Mouse (Mus musculus): ENCODE measurements around the gene Gucd1. TPM values are rescaled to one million over a fixed set of nuclear protein-coding genes. Genes with fewer than 3 reads are reported as not detected.
"Not testable (repeated sequence)": the region's sequence is repeated elsewhere in the genome, so short reads cannot be mapped to it uniquely, and the experiment has no call there.

The Gucd1 gene
- polyA plus RNA-seq, 1 experiment from 2014 or later = 31.7 TPM

GRCm38 (mm10) chr10:75482919-75483483 lies 34.8 kb downstream of the Gucd1 start:
- ATAC-seq (ENCODE audit: insufficient number of reproducible peaks, insufficient read depth, low FRiP score, low TSS enrichment) = no peak

DNA sequence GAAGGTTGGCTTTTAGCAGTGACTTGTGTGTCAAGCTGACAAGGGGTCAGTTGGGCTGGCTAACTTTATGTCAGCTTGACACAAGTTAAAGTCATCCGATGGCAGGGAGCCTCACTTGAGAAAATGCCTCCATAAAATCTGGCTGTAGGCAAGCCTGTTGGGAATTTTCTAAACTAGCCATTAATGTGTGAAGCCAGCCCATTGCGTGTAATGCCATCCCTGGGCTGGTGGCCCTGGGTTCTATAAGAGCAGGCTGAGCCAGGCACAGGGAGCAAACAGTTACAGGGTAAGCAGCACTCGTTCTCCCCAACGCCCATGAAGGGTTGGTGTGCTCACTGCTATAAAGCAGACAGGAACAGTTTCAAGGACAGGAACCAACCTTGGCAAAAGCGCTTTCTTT lies 35.5 kb downstream of the Gucd1 start:
- Histone ChIP-seq H3K27ac (no peak overlapping the region), H3K27me3 (no peaks in the 10 kb centered on the region), H3K36me3 (no peaks in the 10 kb centered on the region), H3K4me3 (no peak overlapping the region), H3K4me2 (replicated peaks) (no peak overlapping the region), H3K4me1 (no peaks in the 10 kb centered on the region), H3K9ac (no peak overlapping the region), H3K9me3 (no peaks in the 10 kb centered on the region)
- ATAC-seq (ENCODE audit: insufficient number of reproducible peaks, insufficient read depth, low FRiP score, low TSS enrichment) = no peak
- 89% methylated on average over 5 of the region's 5 CpGs for WGBS

More at GRCm38 (mm10) chr10:75482919-75483483, 34.8 kb downstream of the Gucd1 start:
- no peak overlapping the region for H3K4me2 ChIP-seq (replicated peaks)
- H3K9ac ChIP-seq = no peak overlapping the region
- no peaks in the 10 kb centered on the region for H3K4me1 ChIP-seq
- H3K27me3 ChIP-seq = no peaks in the 10 kb centered on the region
- H3K27ac ChIP-seq = no peak overlapping the region
- H3K4me3 ChIP-seq = no peak overlapping the region
- WGBS = 83% methylated on average over 11 of the region's 11 CpGs
- H3K36me3 ChIP-seq = no peaks in the 10 kb centered on the region
- H3K9me3 ChIP-seq = no peaks in the 10 kb centered on the region

GRCm38 (mm10) chr10:75481703-75482102 lies 36.1 kb downstream of the Gucd1 start:
- H3K4me1 ChIP-seq = no peaks in the 10 kb centered on the region
- ATAC-seq (ENCODE audit: insufficient number of reproducible peaks, insufficient read depth, low FRiP score, low TSS enrichment) = no peak
- H3K9me3 ChIP-seq = no peaks in the 10 kb centered on the region
- H3K4me2 ChIP-seq (replicated peaks) = no peak overlapping the region
- no peaks in the 10 kb centered on the region for H3K27me3 ChIP-seq
- H3K36me3 ChIP-seq = no peaks in the 10 kb centered on the region
- 80% methylated on average over 4 of the region's 4 CpGs for WGBS
- H3K9ac ChIP-seq = no peak overlapping the region
- no peak overlapping the region for H3K4me3 ChIP-seq
- no peak overlapping the region for H3K27ac ChIP-seq

- H3K9ac ChIP-seq = no peak overlapping the region
- no peaks in the 10 kb centered on the region for H3K27me3 ChIP-seq
- ATAC-seq (ENCODE audit: insufficient number of reproducible peaks, insufficient read depth, low FRiP score, low TSS enrichment) = no peak
- no peak overlapping the region for H3K4me2 ChIP-seq (replicated peaks)
- no peak overlapping the region for H3K27ac ChIP-seq
- no peaks in the 10 kb centered on the region for H3K9me3 ChIP-seq
- H3K4me3 ChIP-seq = no peak overlapping the region
- WGBS = 83% methylated on average over 2 of the region's 2 CpGs
- H3K36me3 ChIP-seq = no peaks in the 10 kb centered on the region
- H3K4me1 ChIP-seq = no peaks in the 10 kb centered on the region
Observed at GRCm38 (mm10) chr10:75479955-75480354, 37.8 kb downstream of the Gucd1 start.

GRCm38 (mm10) chr10:75477034-75477433 lies 40.7 kb downstream of the Gucd1 start:
- ATAC-seq (ENCODE audit: insufficient number of reproducible peaks, insufficient read depth, low FRiP score, low TSS enrichment) = no peak
- Histone ChIP-seq H3K27me3 (no peaks in the 10 kb centered on the region), H3K4me1 (peaks cover 3% of the 10 kb centered on the region; the same call in 1 of the 2 replicates), H3K9ac (no peak overlapping the region), H3K36me3 (no peaks in the 10 kb centered on the region), H3K27ac (no peak overlapping the region), H3K4me3 (no peak overlapping the region), H3K4me2 (replicated peaks) (no peak overlapping the region), H3K9me3 (no peaks in the 10 kb centered on the region)
- WGBS = 69% methylated on average over 9 of the region's 9 CpGs

GRCm38 (mm10) chr10:75475139-75475850 lies 42.5 kb downstream of the Gucd1 start:
- H3K9me3 ChIP-seq; H3K4me1 ChIP-seq; H3K27ac ChIP-seq; H3K9ac ChIP-seq; H3K36me3 ChIP-seq; H3K4me2 ChIP-seq (replicated peaks); H3K27me3 ChIP-seq; ATAC-seq (ENCODE audit: insufficient number of reproducible peaks, insufficient read depth, low FRiP score, low TSS enrichment); H3K4me3 ChIP-seq: not testable (repeated sequence)
- WGBS = 41% methylated on average over 5 of the region's 6 CpGs

GRCm38 (mm10) chr10:75474571-75474970 lies 43.2 kb downstream of the Gucd1 start:
- Histone ChIP-seq H3K4me1 (peaks cover 3% of the 10 kb centered on the region; the same call in 1 of the 2 replicates), H3K27me3 (no peaks in the 10 kb centered on the region), H3K36me3 (no peaks in the 10 kb centered on the region), H3K9ac (no peak overlapping the region), H3K9me3 (no peaks in the 10 kb centered on the region), H3K4me2 (replicated peaks) (no peak overlapping the region), H3K4me3 (no peak overlapping the region), H3K27ac (no peak overlapping the region)
- WGBS = 33% methylated on average over 5 of the region's 5 CpGs
- ATAC-seq (ENCODE audit: insufficient number of reproducible peaks, insufficient read depth, low FRiP score, low TSS enrichment) = no peak

DNA sequence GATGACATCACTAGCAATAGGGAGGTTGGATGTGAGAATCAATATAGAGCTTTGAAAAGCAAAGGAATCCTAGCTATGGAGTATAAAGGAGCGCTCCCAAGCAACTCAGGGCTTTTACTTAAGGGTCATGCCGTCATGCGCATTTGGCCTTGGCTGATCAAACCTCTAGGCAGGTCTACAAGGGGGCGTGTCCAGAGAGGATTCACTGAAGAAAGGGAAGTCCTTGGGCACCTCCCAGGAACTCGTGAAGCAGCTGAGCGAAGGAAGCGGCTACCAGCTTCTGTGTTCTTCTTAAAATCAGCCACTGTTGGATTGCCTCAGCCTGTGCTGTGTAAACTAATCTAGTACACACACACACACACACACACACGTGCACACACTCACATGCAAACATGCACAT lies 44.4 kb downstream of the Gucd1 start:
- no peak for ATAC-seq (ENCODE audit: insufficient number of reproducible peaks, insufficient read depth, low FRiP score, low TSS enrichment)
- H3K9ac ChIP-seq = no peak overlapping the region
- H3K4me1 ChIP-seq = peaks cover 3% of the 10 kb centered on the region; the same call in 1 of the 2 replicates
- H3K4me3 ChIP-seq = no peak overlapping the region
- H3K9me3 ChIP-seq = no peaks in the 10 kb centered on the region
- H3K4me2 ChIP-seq (replicated peaks) = no peak overlapping the region
- no peaks in the 10 kb centered on the region for H3K27me3 ChIP-seq
- WGBS = 76% methylated on average over 8 of the region's 8 CpGs
- H3K36me3 ChIP-seq = no peaks in the 10 kb centered on the region
- no peak overlapping the region for H3K27ac ChIP-seq

- Histone ChIP-seq H3K4me3 (no peak overlapping the region), H3K27me3 (no peaks in the 10 kb centered on the region), H3K36me3 (no peaks in the 10 kb centered on the region), H3K9me3 (no peaks in the 10 kb centered on the region), H3K27ac (peak overlapping the region; percentile 77), H3K4me2 (replicated peaks) (no peak overlapping the region; the same call in 1 of the 2 replicates), H3K4me1 (peaks cover 10% of the 10 kb centered on the region), H3K9ac (no peak overlapping the region)
- 37% methylated on average over 6 of the region's 6 CpGs for WGBS
- peak; percentile 60; the same call in 1 of the 2 replicates for ATAC-seq (ENCODE audit: insufficient number of reproducible peaks, insufficient read depth, low FRiP score, low TSS enrichment)
Observed at GRCm38 (mm10) chr10:75465781-75466550, 51.8 kb downstream of the Gucd1 start.

DNA sequence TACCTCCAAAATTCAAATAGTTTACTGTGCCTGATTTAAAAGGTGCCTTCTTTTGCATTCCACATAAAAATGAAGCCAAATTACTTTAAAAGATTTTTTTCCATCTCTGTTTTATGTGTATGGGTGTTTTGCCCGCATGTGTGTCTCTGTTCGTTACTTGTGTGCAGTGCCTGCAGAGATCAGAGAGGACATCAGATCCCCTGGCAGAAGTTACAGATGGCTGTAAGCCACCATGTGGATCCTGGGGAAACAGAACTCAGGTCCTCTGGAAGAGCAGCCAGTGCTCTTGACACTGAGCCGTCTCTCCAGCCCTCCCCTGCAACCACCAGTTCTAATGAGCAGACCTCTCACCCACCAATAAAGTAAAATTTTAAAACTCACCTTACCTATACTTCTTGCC lies 55.0 kb downstream of the Gucd1 start:
- no peak overlapping the region for H3K4me3 ChIP-seq
- 77% methylated on average over 3 of the region's 3 CpGs for WGBS
- no peak for ATAC-seq (ENCODE audit: insufficient number of reproducible peaks, insufficient read depth, low FRiP score, low TSS enrichment)

GRCm38 (mm10) chr10:75458329-75458728 lies 59.4 kb downstream of the Gucd1 start:
- Histone ChIP-seq H3K27ac (no peak overlapping the region), H3K9me3 (no peaks in the 10 kb centered on the region), H3K4me3 (no peak overlapping the region), H3K4me1 (no peaks in the 10 kb centered on the region), H3K27me3 (no peaks in the 10 kb centered on the region), H3K36me3 (no peaks in the 10 kb centered on the region), H3K9ac (no peak overlapping the region), H3K4me2 (replicated peaks) (no peak overlapping the region)
- no peak for ATAC-seq (ENCODE audit: insufficient number of reproducible peaks, insufficient read depth, low FRiP score, low TSS enrichment)
- 82% methylated on average over 4 of the region's 4 CpGs for WGBS

More for the DNA sequence above, 55.0 kb downstream of the Gucd1 start:
- Histone ChIP-seq H3K4me2 (replicated peaks) (no peak overlapping the region), H3K27me3 (no peaks in the 10 kb centered on the region), H3K36me3 (no peaks in the 10 kb centered on the region), H3K9ac (no peak overlapping the region), H3K27ac (no peak overlapping the region), H3K9me3 (no peaks in the 10 kb centered on the region), H3K4me1 (peaks cover 10% of the 10 kb centered on the region)

GRCm38 (mm10) chr10:75457852-75458251 lies 59.9 kb downstream of the Gucd1 start:
- Histone ChIP-seq H3K4me2 (replicated peaks) (no peak overlapping the region), H3K4me3 (no peak overlapping the region), H3K4me1 (no peaks in the 10 kb centered on the region), H3K36me3 (no peaks in the 10 kb centered on the region), H3K9ac (no peak overlapping the region), H3K9me3 (no peaks in the 10 kb centered on the region), H3K27me3 (no peaks in the 10 kb centered on the region), H3K27ac (no peak overlapping the region)
- WGBS = 62% methylated on average over 1 of the region's 1 CpGs
- ATAC-seq (ENCODE audit: insufficient number of reproducible peaks, insufficient read depth, low FRiP score, low TSS enrichment) = no peak
